ENCODE assay signal across 8 mouse cellular contexts in the genomic region with DNA sequence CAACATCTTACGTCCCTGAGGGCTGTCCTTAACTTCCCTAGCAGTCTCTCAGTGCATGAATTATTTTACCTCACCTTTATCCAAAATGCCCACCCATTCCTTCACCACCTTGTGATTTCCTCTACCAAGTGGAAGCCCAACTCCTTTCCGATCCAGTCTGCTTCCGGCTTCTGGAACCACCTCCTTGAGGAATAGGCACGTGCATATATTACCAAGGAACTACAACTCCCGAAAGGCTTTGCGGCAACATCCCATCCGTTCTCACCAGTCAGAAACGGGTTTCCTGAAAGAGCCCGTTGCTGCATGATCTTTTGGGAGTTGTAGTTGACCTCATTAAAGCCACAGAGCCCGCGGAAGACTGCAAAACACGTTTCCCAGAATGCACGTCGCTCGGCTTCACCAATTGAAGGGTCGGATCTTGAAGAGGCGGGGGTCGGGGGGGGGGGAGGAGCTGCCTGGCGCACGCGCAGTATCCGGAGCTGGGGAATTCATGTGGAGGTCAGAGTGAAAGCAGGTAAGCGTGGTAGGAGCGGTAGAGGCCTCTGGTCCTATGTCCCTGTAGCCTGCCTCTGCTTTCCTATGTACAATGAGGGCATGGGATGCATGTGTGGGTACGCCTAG. TPM values are rescaled to one million over a fixed set of nuclear protein-coding genes. Genes with fewer than 3 reads are reported as not detected.
DNase-seq lines count a peak whose midpoint lies in the region; ATAC-seq lines count a peak whose summit lies in the region.

A gene (plus strand): TSS at position 429 of the 621 bp plus-strand sequence.

- H3K4me2 ChIP-seq in hindbrain, embryonic 12.5 days (replicated peaks), result peak within 1 kb of the TSS; percentile 79

- WGBS in hindbrain, embryonic 12.5 days, result 2% methylated on average over 25 of the region's 25 CpGs

- no peak within 1 kb of the TSS for H3K27ac ChIP-seq in hindbrain, embryonic 12.5 days

- H3K36me3 ChIP-seq in hindbrain, embryonic 12.5 days, result peaks cover 25% of the 10 kb centered on the region

- peak within 1 kb of the TSS; percentile 73 for H3K9ac ChIP-seq in hindbrain, embryonic 12.5 days

- DNase-seq in NIH3T3 (ENCODE audit: low read depth), result peak; percentile 98
- DNase-seq in cerebellum, postnatal 10 days, result peak; percentile 94 to 96
- DNase-seq in frontal cortex, postnatal 10 days (ENCODE audit: low spot score in 2 of 2), result peak; percentile 93 to 96
- peak; percentile 87 to 99 for DNase-seq in layer of hippocampus, postnatal 14 days (ENCODE audit: low spot score in 2 of 2)
- DNase-seq in lung, postnatal 14 days, result peak; percentile 93
- peak; percentile 97 for DNase-seq in retina, adult 2 months (ENCODE audit: low read depth, low spot score)
- DNase-seq in thymus, postnatal 36 days, result peak; percentile 84 to 93

- H3K9me3 ChIP-seq in hindbrain, embryonic 12.5 days (replicated peaks), result no peaks in the 10 kb centered on the region

- peaks cover 7% of the 10 kb centered on the region for H3K4me1 ChIP-seq in hindbrain, embryonic 12.5 days

- H3K4me3 ChIP-seq in hindbrain, embryonic 12.5 days, result peak within 1 kb of the TSS; percentile 60

- no peaks in the 10 kb centered on the region for H3K27me3 ChIP-seq in hindbrain, embryonic 12.5 days

- peak; percentile 97 for ATAC-seq in hindbrain, embryonic 12.5 days (ENCODE audit: low FRiP score)

RNA-seq across cellular contexts. Expression of the gene that starts here (rescaled TPM):
- 186 and 188 TPM in 2 replicates for polyA plus RNA-seq in hindbrain, embryonic 12.5 days (2016; fragmentation: Nextera tagmentation; extraction: Ambion mirVana)
- 100 to 1,000 TPM in 1 of 2 experiments, 10 to 100 TPM in 1; 88.1 to 119 TPM for total RNA-seq in layer of hippocampus, postnatal 14 days (2021)
